ENCODE assay signal across 27 mouse cellular contexts in genomic region chr9:91059460-91059859, GRCm38 (mm10).
DNase-seq lines count a peak whose midpoint lies in the region; ATAC-seq and TF ChIP-seq lines count a peak whose summit lies in the region.
"Had no signal": no experiment of that assay in that cellular context is flagged by ENCODE, and none has a peak within 500 bp of the region (broad histone marks: within the 10 kb centered on the region; RNA-seq: fewer than 3 reads in every experiment).

No protein-coding gene starts in this region.

- no peak for TF ChIP-seq POLR2A in lung, adult 2 months (IDR thresholded peaks at IDR 0.05; ENCODE audit: borderline replicate concordance, extremely low read depth, low read depth, low read length)

- no peak overlapping the region for H3K4me2 ChIP-seq in hindbrain, postnatal 0 days (ENCODE audit: low read depth, low read length)
- H3K4me2 ChIP-seq in hindbrain, embryonic 16.5 days (ENCODE audit: low read length): no peak overlapping the region
- H3K4me2 ChIP-seq in lung, embryonic 14.5 days: no peak overlapping the region
- H3K4me2 ChIP-seq: heart, embryonic 15.5 days; hindbrain, embryonic 14.5 days; lung, embryonic 15.5 days; midbrain, embryonic 15.5 days; neural tube, embryonic 12.5 days had no signal

- no peaks in the 10 kb centered on the region for H3K4me1 ChIP-seq in hindbrain, postnatal 0 days (ENCODE audit: insufficient read depth, low read length)
- no peaks in the 10 kb centered on the region for H3K4me1 ChIP-seq in hindbrain, embryonic 16.5 days (ENCODE audit: control insufficient read depth, insufficient read depth, low read depth, low read length)
- no peaks in the 10 kb centered on the region for H3K4me1 ChIP-seq in lung, embryonic 14.5 days (ENCODE audit: insufficient read depth)
- no peaks in the 10 kb centered on the region for H3K4me1 ChIP-seq in lung, adult 2 months (ENCODE audit: control insufficient read depth, insufficient read depth, low read length)
- H3K4me1 ChIP-seq: heart, embryonic 15.5 days; lung, embryonic 15.5 days; midbrain, embryonic 15.5 days; neural tube, embryonic 12.5 days had no signal

- no peak overlapping the region for H3K27ac ChIP-seq in hindbrain, postnatal 0 days
- no peak overlapping the region for H3K27ac ChIP-seq in hindbrain, embryonic 16.5 days (ENCODE audit: low read depth, low read length)
- no peak overlapping the region for H3K27ac ChIP-seq in lung, embryonic 14.5 days (ENCODE audit: low read depth)
- H3K27ac ChIP-seq: heart, embryonic 15.5 days; hindbrain, embryonic 14.5 days; liver, embryonic 14.5 days; lung, embryonic 15.5 days; midbrain, embryonic 10.5 days; midbrain, embryonic 15.5 days; neural tube, embryonic 12.5 days had no signal

- ATAC-seq in hindbrain, postnatal 0 days: no peak
- no peak for ATAC-seq in hindbrain, embryonic 16.5 days
- ATAC-seq in lung, embryonic 14.5 days (ENCODE audit: insufficient read depth): no peak
- ATAC-seq: activated CD4-positive, CD25-positive, alpha-beta regulatory T cell, adult 4 months; forebrain, embryonic 16.5 days; intestine, embryonic 16.5 days; midbrain, embryonic 15.5 days had no signal

- no peak overlapping the region for H3K9ac ChIP-seq in hindbrain, postnatal 0 days (replicated peaks; ENCODE audit: low read length)
- no peak overlapping the region for H3K9ac ChIP-seq in hindbrain, embryonic 16.5 days (ENCODE audit: low read depth, low read length)
- H3K9ac ChIP-seq in lung, embryonic 14.5 days: no peak overlapping the region
- H3K9ac ChIP-seq: heart, embryonic 15.5 days; hindbrain, embryonic 14.5 days; liver, embryonic 14.5 days; lung, embryonic 15.5 days; midbrain, embryonic 15.5 days; neural tube, embryonic 12.5 days had no signal

- H3K9me3 ChIP-seq in hindbrain, postnatal 0 days (ENCODE audit: low read length): no peaks in the 10 kb centered on the region
- no peaks in the 10 kb centered on the region for H3K9me3 ChIP-seq in hindbrain, embryonic 16.5 days (ENCODE audit: control insufficient read depth, low read length)
- H3K9me3 ChIP-seq in lung, embryonic 14.5 days (ENCODE audit: low read depth, low read length): no peaks in the 10 kb centered on the region
- H3K9me3 ChIP-seq: heart, embryonic 15.5 days; lung, embryonic 15.5 days; midbrain, embryonic 10.5 days; midbrain, embryonic 15.5 days; neural tube, embryonic 12.5 days had no signal

- peak; percentile 36; the same call in 1 of the 2 replicates for TF ChIP-seq CTCF in hindbrain, postnatal 0 days (IDR thresholded peaks at IDR 0.05; ENCODE audit: low read depth)
- 0 out of 2 replicates have a peak, but pooled peaks have one; percentile 11 for TF ChIP-seq CTCF in lung, embryonic 14.5 days (IDR thresholded peaks at IDR 0.05; ENCODE audit: low read depth)
- TF ChIP-seq CTCF in lung, adult 2 months (IDR thresholded peaks at IDR 0.05; ENCODE audit: insufficient read depth, low read length): no peak

- 84% methylated on average over 4 of the region's 4 CpGs for WGBS in hindbrain, postnatal 0 days
- 75% methylated on average over 4 of the region's 4 CpGs for WGBS in hindbrain, embryonic 16.5 days
- 66% methylated on average over 4 of the region's 4 CpGs for WGBS in lung, embryonic 14.5 days
- WGBS in lung, adult 2 months: 68% methylated on average over 4 of the region's 4 CpGs

- DNase-seq in embryo, embryonic 10 days (ENCODE audit: low spot score): peak; percentile 24
- DNase-seq in embryo, embryonic 10.5 days (ENCODE audit: low spot score): no peak
- no peak for DNase-seq in hindbrain, postnatal 0 days (ENCODE audit: low spot score)
- DNase-seq in lung, embryonic 14.5 days: no peak
- DNase-seq in lung, adult 2 months: no peak
- no peak for DNase-seq in frontal cortex, adult 2 months (ENCODE audit: extremely low spot score in 1 of 2, low spot score in 1 of 2)
- DNase-seq: adrenal gland, adult 2 months; adrenal gland, postnatal 36 days; kidney, adult 9 months; kidney, postnatal 14 days; left cerebral cortex, postnatal 4 days; right cerebral cortex, adult 18-20 months; spleen, adult 18-20 months; thymus, postnatal 14 days had no signal

- H3K4me3 ChIP-seq in hindbrain, postnatal 0 days (ENCODE audit: low read length): no peak overlapping the region
- H3K4me3 ChIP-seq in hindbrain, embryonic 16.5 days (ENCODE audit: low read length): no peak overlapping the region
- no peak overlapping the region for H3K4me3 ChIP-seq in lung, embryonic 14.5 days (ENCODE audit: low read depth, low read length)
- no peak overlapping the region for H3K4me3 ChIP-seq in lung, adult 2 months (replicated peaks; ENCODE audit: extremely low read depth, low read depth, low read length)
- H3K4me3 ChIP-seq: erythroblast, embryonic 14.5 days; heart, embryonic 15.5 days; lung, embryonic 15.5 days; midbrain, embryonic 10.5 days; midbrain, embryonic 15.5 days; myocyte; neural tube, embryonic 12.5 days had no signal

- no peaks in the 10 kb centered on the region for H3K36me3 ChIP-seq in hindbrain, postnatal 0 days (ENCODE audit: insufficient read depth, low read length)
- no peaks in the 10 kb centered on the region for H3K36me3 ChIP-seq in hindbrain, embryonic 16.5 days (ENCODE audit: control insufficient read depth, insufficient read depth, low read length)
- H3K36me3 ChIP-seq in lung, embryonic 14.5 days (ENCODE audit: insufficient read depth): no peaks in the 10 kb centered on the region
- H3K36me3 ChIP-seq: heart, embryonic 15.5 days; lung, embryonic 15.5 days; midbrain, embryonic 10.5 days; midbrain, embryonic 15.5 days; neural tube, embryonic 12.5 days had no signal

- no peaks in the 10 kb centered on the region for H3K27me3 ChIP-seq in hindbrain, postnatal 0 days (ENCODE audit: insufficient read depth, low read length)
- H3K27me3 ChIP-seq in hindbrain, embryonic 16.5 days (replicated peaks; ENCODE audit: control insufficient read depth, insufficient read depth, low read length): no peaks in the 10 kb centered on the region
- H3K27me3 ChIP-seq in lung, embryonic 14.5 days (ENCODE audit: insufficient read depth, low read length): no peaks in the 10 kb centered on the region
- H3K27me3 ChIP-seq: heart, embryonic 15.5 days; lung, embryonic 15.5 days; midbrain, embryonic 15.5 days; neural tube, embryonic 12.5 days had no signal
